16 mouse cellular contexts compared by ENCODE assay signal in the genomic region with DNA sequence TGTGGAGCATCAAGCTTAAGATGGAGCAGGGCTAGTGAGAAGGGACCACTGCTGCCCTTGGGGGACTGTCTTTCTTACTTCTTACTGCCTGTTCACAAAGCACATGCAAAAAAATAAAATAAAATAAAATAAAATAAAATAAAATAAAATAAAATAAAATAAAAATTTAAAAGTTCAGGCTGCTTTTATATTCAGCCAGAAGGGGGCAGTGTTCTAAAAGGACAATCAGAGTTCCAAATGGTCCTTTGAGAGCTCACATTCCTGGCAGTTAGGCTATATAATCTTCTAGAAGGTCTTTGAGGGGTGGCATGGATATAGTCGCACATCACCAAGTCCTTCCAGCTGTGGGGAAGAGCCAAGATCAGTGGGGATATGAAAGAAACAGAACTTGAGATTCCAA.
A peak's percentile ranks its signal among the peaks of the same experiment; 100 is the strongest.
DNase-seq lines count a peak whose midpoint lies in the region; ATAC-seq and TF ChIP-seq lines count a peak whose summit lies in the region.
"Had no signal": no experiment of that assay in that cellular context is flagged by ENCODE, and none has a peak within 500 bp of the region (broad histone marks: within the 10 kb centered on the region; RNA-seq: fewer than 3 reads in every experiment).

No protein-coding gene starts in this region.

- no peaks in the 10 kb centered on the region for H3K9me3 ChIP-seq in hindbrain, postnatal 0 days (ENCODE audit: low read length)
- H3K9me3 ChIP-seq in hindbrain, embryonic 13.5 days = no peaks in the 10 kb centered on the region
- no peaks in the 10 kb centered on the region for H3K9me3 ChIP-seq in midbrain, embryonic 14.5 days (ENCODE audit: control insufficient read depth, low read length)
- H3K9me3 ChIP-seq in midbrain, embryonic 15.5 days = no peaks in the 10 kb centered on the region
- no peaks in the 10 kb centered on the region for H3K9me3 ChIP-seq in stomach, postnatal 0 days (ENCODE audit: control insufficient read depth, low read length)
- H3K9me3 ChIP-seq: embryonic facial prominence, embryonic 12.5 days; limb, embryonic 15.5 days; midbrain, embryonic 12.5 days; neural tube, embryonic 12.5 days had no signal

- no peak for ATAC-seq in hindbrain, postnatal 0 days
- no peak for ATAC-seq in hindbrain, embryonic 13.5 days (ENCODE audit: low FRiP score)
- ATAC-seq in midbrain, embryonic 14.5 days (ENCODE audit: low FRiP score, low TSS enrichment) = no peak
- ATAC-seq in midbrain, embryonic 15.5 days (replicated peaks) = no peak
- no peak for ATAC-seq in stomach, postnatal 0 days (ENCODE audit: low FRiP score, low TSS enrichment)

- H3K27me3 ChIP-seq in cerebellum, adult 2 months (ENCODE audit: control insufficient read depth, insufficient read depth, low read length) = no peaks in the 10 kb centered on the region
- no peaks in the 10 kb centered on the region for H3K27me3 ChIP-seq in hindbrain, postnatal 0 days (ENCODE audit: insufficient read depth, low read length)
- no peaks in the 10 kb centered on the region for H3K27me3 ChIP-seq in hindbrain, embryonic 13.5 days
- no peaks in the 10 kb centered on the region for H3K27me3 ChIP-seq in midbrain, embryonic 14.5 days (ENCODE audit: control insufficient read depth, insufficient read depth, low read length)
- no peaks in the 10 kb centered on the region for H3K27me3 ChIP-seq in midbrain, embryonic 15.5 days (replicated peaks)
- no peaks in the 10 kb centered on the region for H3K27me3 ChIP-seq in stomach, postnatal 0 days (ENCODE audit: control insufficient read depth, insufficient read depth, low read length)
- H3K27me3 ChIP-seq: embryonic facial prominence, embryonic 12.5 days; limb, embryonic 15.5 days; midbrain, embryonic 12.5 days; neural tube, embryonic 12.5 days had no signal

- no peak for DNase-seq in cerebellum, adult 2 months
- DNase-seq in cerebellum, postnatal 25 days = no peak
- peak; percentile 62 for DNase-seq in hindbrain, postnatal 0 days (ENCODE audit: low spot score)
- peak; percentile 62 for DNase-seq in midbrain, embryonic 14.5 days
- no peak for DNase-seq in stomach, postnatal 0 days (ENCODE audit: low spot score)
- no peak for DNase-seq in frontal cortex, postnatal 10 days (ENCODE audit: low spot score in 2 of 2)
- DNase-seq: cerebellum, adult 8-10 months; kidney, postnatal 25 days; lung, postnatal 14 days; thymus, postnatal 36 days had no signal

- H3K4me1 ChIP-seq in cerebellum, adult 2 months (ENCODE audit: control insufficient read depth, insufficient read depth, low read length) = peaks cover 30% of the 10 kb centered on the region
- peaks cover 5% of the 10 kb centered on the region for H3K4me1 ChIP-seq in hindbrain, postnatal 0 days (ENCODE audit: insufficient read depth, low read length)
- H3K4me1 ChIP-seq in hindbrain, embryonic 13.5 days (replicated peaks) = peaks cover 34% of the 10 kb centered on the region
- 0 out of 2 replicates have a peak, but pooled peaks cover 5% of the 10 kb centered on the region for H3K4me1 ChIP-seq in midbrain, embryonic 14.5 days (ENCODE audit: control insufficient read depth, insufficient read depth, low read length)
- peaks cover 18% of the 10 kb centered on the region for H3K4me1 ChIP-seq in midbrain, embryonic 15.5 days
- H3K4me1 ChIP-seq in stomach, postnatal 0 days (replicated peaks; ENCODE audit: control insufficient read depth, insufficient read depth) = no peaks in the 10 kb centered on the region
- H3K4me1 ChIP-seq: embryonic facial prominence, embryonic 12.5 days had no signal

- 35% methylated on average over 1 of the region's 1 CpGs for WGBS in cerebellum, adult 2 months
- 66% methylated on average over 1 of the region's 1 CpGs for WGBS in hindbrain, postnatal 0 days
- 72% methylated on average over 1 of the region's 1 CpGs for WGBS in hindbrain, embryonic 13.5 days
- WGBS in midbrain, embryonic 14.5 days = 79% methylated on average over 1 of the region's 1 CpGs
- 78% methylated on average over 1 of the region's 1 CpGs for WGBS in midbrain, embryonic 15.5 days
- WGBS in stomach, postnatal 0 days = 70% methylated on average over 1 of the region's 1 CpGs

- TF ChIP-seq CTCF in cerebellum, adult 2 months (IDR thresholded peaks at IDR 0.05; ENCODE audit: borderline replicate concordance, insufficient read depth, low read depth, low read length) = peak; percentile 12; the same call in 1 of the 2 replicates
- TF ChIP-seq CTCF in hindbrain, postnatal 0 days (IDR thresholded peaks at IDR 0.05; ENCODE audit: low read depth) = peak; percentile 58
- TF ChIP-seq CTCF in stomach, postnatal 0 days (IDR thresholded peaks at IDR 0.05; ENCODE audit: low read depth) = peak; percentile 58

- TF ChIP-seq POLR2A in cerebellum, adult 2 months (IDR thresholded peaks at IDR 0.05; ENCODE audit: borderline replicate concordance, insufficient read depth, low read length) = no peak

- no peak overlapping the region for H3K27ac ChIP-seq in cerebellum, adult 2 months (ENCODE audit: insufficient read depth, low read length)
- no peak overlapping the region for H3K27ac ChIP-seq in hindbrain, postnatal 0 days
- no peak overlapping the region for H3K27ac ChIP-seq in hindbrain, embryonic 13.5 days
- H3K27ac ChIP-seq in midbrain, embryonic 14.5 days (replicated peaks; ENCODE audit: low read depth, low read length) = no peak overlapping the region
- H3K27ac ChIP-seq in midbrain, embryonic 15.5 days = no peak overlapping the region
- H3K27ac ChIP-seq in stomach, postnatal 0 days (replicated peaks) = no peak overlapping the region
- H3K27ac ChIP-seq: embryonic facial prominence, embryonic 12.5 days; limb, embryonic 15.5 days; midbrain, embryonic 12.5 days; neural tube, embryonic 12.5 days had no signal

- peaks cover 44% of the 10 kb centered on the region for H3K36me3 ChIP-seq in hindbrain, postnatal 0 days (ENCODE audit: insufficient read depth, low read length)
- peaks cover 78% of the 10 kb centered on the region for H3K36me3 ChIP-seq in hindbrain, embryonic 13.5 days
- peaks cover 91% of the 10 kb centered on the region for H3K36me3 ChIP-seq in midbrain, embryonic 14.5 days (ENCODE audit: control insufficient read depth, insufficient read depth, low read length)
- peaks cover 33% of the 10 kb centered on the region for H3K36me3 ChIP-seq in midbrain, embryonic 15.5 days (replicated peaks)
- H3K36me3 ChIP-seq in stomach, postnatal 0 days (ENCODE audit: control insufficient read depth, insufficient read depth, low read length) = peaks cover 23% of the 10 kb centered on the region

- TF ChIP-seq EP300 in stomach, postnatal 0 days (optimal IDR thresholded peaks at IDR 0.05) = no peak

- no peak overlapping the region for H3K9ac ChIP-seq in hindbrain, postnatal 0 days (replicated peaks; ENCODE audit: low read length)
- H3K9ac ChIP-seq in hindbrain, embryonic 13.5 days = no peak overlapping the region
- no peak overlapping the region for H3K9ac ChIP-seq in midbrain, embryonic 14.5 days (replicated peaks; ENCODE audit: low read length)
- H3K9ac ChIP-seq in midbrain, embryonic 15.5 days = no peak overlapping the region
- no peak overlapping the region for H3K9ac ChIP-seq in stomach, postnatal 0 days (ENCODE audit: low read length)
- H3K9ac ChIP-seq: embryonic facial prominence, embryonic 12.5 days; limb, embryonic 15.5 days; midbrain, embryonic 12.5 days; neural tube, embryonic 12.5 days had no signal

- H3K4me3 ChIP-seq in cerebellum, adult 2 months (replicated peaks; ENCODE audit: insufficient read depth, low read depth, low read length) = no peak overlapping the region
- H3K4me3 ChIP-seq in hindbrain, postnatal 0 days (ENCODE audit: low read length) = no peak overlapping the region
- no peak overlapping the region for H3K4me3 ChIP-seq in hindbrain, embryonic 13.5 days
- H3K4me3 ChIP-seq in midbrain, embryonic 14.5 days (replicated peaks; ENCODE audit: low read depth, low read length) = no peak overlapping the region
- no peak overlapping the region for H3K4me3 ChIP-seq in midbrain, embryonic 15.5 days
- H3K4me3 ChIP-seq in stomach, postnatal 0 days (ENCODE audit: low read depth, low read length) = no peak overlapping the region
- H3K4me3 ChIP-seq: embryonic facial prominence, embryonic 12.5 days; limb, embryonic 15.5 days; midbrain, embryonic 12.5 days; neural tube, embryonic 12.5 days had no signal

- no peak overlapping the region for H3K4me2 ChIP-seq in hindbrain, postnatal 0 days (ENCODE audit: low read depth, low read length)
- H3K4me2 ChIP-seq in hindbrain, embryonic 13.5 days = no peak overlapping the region
- H3K4me2 ChIP-seq in midbrain, embryonic 14.5 days (ENCODE audit: low read length) = no peak overlapping the region
- H3K4me2 ChIP-seq in midbrain, embryonic 15.5 days = no peak overlapping the region
- no peak overlapping the region for H3K4me2 ChIP-seq in stomach, postnatal 0 days (replicated peaks; ENCODE audit: low read depth)
- H3K4me2 ChIP-seq: embryonic facial prominence, embryonic 12.5 days; limb, embryonic 15.5 days; midbrain, embryonic 12.5 days; neural tube, embryonic 12.5 days had no signal

Comparison
In these comparisons a context has a peak if more than half of its experiments do, and no peak if none do; other contexts are left out.
1. DNase-seq: peak in hindbrain, postnatal 0 days (single experiment) and midbrain, embryonic 14.5 days (single experiment); none in cerebellum, adult 2 months (0 of 2), cerebellum, postnatal 25 days (0 of 2), stomach, postnatal 0 days (single experiment) and frontal cortex, postnatal 10 days (0 of 2).
2. Peak in every context shown above with its lines, with median percentiles within 50 percentile points of each other: CTCF ChIP-seq.